Mouse (Mus musculus) mouse trophoblast stem cell (cell line): Measurements from ENCODE around the gene Ppp1r35.

Source experiments
- in situ Hi-C, 2 experiments: fragments of 300-500 bp; cut with MseI, MboI; formaldehyde crosslinking; loops; 2 replicates in 1 of 2; 3 replicates in 1 of 2; pipeline ENCODE4 v1.15.1; 2025

Ppp1r35 gene

DNA sequence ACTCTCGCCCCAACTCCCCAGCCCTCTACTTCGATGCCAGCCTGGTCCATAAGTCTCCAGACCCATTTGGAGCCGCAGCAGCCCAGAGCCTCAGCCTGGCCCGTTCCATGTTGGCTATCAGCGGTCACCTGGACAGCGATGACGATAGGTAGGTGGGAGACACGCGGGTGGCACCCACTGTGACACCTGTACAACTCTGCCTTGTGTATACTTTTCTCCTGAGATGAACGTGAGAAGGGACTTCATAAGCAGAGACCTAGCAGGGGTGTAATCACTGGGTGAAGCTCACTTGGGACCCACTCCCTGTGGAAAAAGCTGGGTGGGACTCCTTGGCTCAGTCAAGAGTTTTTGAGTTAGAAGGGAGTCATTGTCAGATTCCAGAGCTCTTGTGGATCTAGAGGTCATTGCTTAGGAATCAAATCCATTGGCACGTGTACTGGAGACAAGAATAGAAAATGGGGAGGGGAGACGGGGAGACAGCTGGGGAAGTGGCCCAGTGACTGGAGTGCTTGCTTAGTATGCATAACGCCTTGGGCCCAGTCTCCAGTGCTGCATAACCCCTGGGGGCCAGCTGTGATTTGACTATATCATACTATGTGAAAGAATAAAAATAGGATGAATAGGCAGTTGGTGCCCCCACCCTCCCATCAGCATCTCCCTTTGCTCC lies 27.3 kb upstream of the Ppp1r35 start:
- in situ Hi-C loops = no loop called here

- in situ Hi-C loops = no loop called here
Measured at GRCm38 (mm10) chr5:137751988-137752387, 26.7 kb upstream of the Ppp1r35 start.

- in situ Hi-C loops = no loop called here
Measured at GRCm38 (mm10) chr5:137753111-137753832, 25.4 kb upstream of the Ppp1r35 start.

- in situ Hi-C loops = no loop called here
Measured at GRCm38 (mm10) chr5:137755425-137755824, 23.2 kb upstream of the Ppp1r35 start.

GRCm38 (mm10) chr5:137756106-137756505 lies 22.5 kb upstream of the Ppp1r35 start:
- in situ Hi-C loops = no loop called here

GRCm38 (mm10) chr5:137756882-137757661 lies 21.6 kb upstream of the Ppp1r35 start:
- in situ Hi-C loops = no loop called here

GRCm38 (mm10) chr5:137757887-137758286 lies 20.8 kb upstream of the Ppp1r35 start:
- in situ Hi-C loops = no loop called here

GRCm38 (mm10) chr5:137758921-137759534 lies 19.6 kb upstream of the Ppp1r35 start:
- in situ Hi-C loops = no loop called here

DNA sequence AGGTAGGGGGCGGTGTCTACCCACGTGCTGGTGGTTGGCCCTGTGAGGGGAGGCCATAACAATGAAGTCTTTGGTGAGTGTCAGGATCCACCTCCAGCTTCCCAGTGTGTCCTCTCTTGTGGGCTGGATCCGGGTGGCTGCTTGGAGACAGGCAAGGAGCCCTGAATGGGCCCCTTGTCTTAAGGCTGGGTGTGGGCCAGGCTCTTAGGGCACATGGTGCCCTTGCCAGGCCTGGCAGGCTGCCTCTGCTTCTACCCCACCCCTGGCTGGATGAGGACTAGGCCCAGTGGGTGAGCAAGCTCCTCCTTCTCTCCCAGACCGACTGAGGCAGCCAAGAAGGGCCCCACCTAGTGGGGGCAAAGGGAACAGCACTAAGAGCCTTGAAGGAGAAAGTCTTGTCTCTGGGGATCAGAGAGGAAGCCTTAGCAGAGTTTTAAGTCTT lies 18.7 kb upstream of the Ppp1r35 start:
- in situ Hi-C loops = loop anchor here (5.0 kb wide), 2 partner anchors 98 to 103 kb away; no protein-coding TSS in a partner anchor

- in situ Hi-C loops = loop anchor here (5.0 kb wide), 2 partner anchors 102 to 107 kb away; no protein-coding TSS in a partner anchor
Measured at GRCm38 (mm10) chr5:137764609-137765340, 13.9 kb upstream of the Ppp1r35 start.

GRCm38 (mm10) chr5:137766270-137766669 lies 12.4 kb upstream of the Ppp1r35 start:
- in situ Hi-C loops = no loop called here

GRCm38 (mm10) chr5:137768475-137768874 lies 10.2 kb upstream of the Ppp1r35 start:
- in situ Hi-C loops = no loop called here

GRCm38 (mm10) chr5:137770709-137771108 lies 7.9 kb upstream of the Ppp1r35 start:
- in situ Hi-C loops = no loop called here

GRCm38 (mm10) chr5:137772755-137773154 lies 5.9 kb upstream of the Ppp1r35 start:
- in situ Hi-C loops = no loop called here

DNA sequence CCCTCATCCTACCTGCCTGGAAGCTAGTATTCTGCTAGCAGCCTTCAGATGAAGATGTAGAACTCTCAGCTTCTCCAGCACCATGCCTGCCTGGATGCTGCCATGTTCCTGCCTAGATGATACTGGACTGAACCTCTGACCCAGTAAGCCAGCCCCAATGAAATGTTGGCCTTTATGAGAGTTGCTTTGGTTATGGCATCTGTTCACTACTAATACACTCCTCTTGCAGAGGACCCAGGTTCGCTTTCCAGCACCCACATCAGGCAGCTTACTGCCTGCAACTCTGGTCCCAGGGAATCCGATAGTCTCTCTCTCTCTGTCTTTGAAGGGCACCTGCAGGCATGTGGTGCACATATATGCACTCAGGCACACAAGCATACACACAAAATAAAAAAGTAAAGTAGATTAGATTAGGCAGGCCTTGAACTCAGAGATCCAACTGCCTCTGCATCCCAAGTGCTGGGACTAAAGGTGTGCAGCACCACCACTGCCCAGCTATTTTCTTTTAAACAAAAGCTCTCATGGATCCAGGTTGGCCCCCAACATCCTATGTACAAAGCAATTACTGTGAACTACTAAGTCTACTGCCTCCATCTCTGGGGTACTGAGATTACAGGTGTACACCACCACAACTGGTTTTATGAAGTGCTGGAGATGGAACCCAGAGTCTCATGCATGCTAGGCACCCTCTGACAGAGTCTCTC lies 2.9 kb upstream of the Ppp1r35 start:
- in situ Hi-C loops = no loop called here

DNA sequence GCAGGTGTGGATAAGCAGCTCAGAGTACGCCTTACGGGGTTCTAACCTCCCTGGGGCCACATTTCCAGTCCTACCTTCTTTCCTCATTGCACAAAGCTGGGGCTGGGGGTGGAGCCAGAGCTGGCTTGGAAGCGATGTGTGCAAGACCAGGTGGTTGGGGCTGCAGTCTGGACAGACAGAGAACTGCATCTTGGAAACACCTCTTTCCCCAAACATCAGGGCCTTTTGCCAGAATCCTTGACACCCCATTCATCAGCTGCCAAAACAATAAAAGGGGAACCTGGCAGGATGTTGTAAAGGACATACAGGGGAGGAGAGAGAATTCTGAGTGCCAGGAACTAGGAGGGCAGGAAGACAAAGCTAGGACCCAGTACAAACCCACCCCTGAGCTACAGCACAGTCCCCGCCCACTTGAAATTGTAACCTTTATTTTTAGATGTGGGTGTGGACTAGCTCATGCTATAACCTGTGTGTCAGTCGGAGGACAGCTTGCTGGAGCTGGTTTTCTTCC lies 2.2 kb upstream of the Ppp1r35 start:
- in situ Hi-C loops = no loop called here

DNA sequence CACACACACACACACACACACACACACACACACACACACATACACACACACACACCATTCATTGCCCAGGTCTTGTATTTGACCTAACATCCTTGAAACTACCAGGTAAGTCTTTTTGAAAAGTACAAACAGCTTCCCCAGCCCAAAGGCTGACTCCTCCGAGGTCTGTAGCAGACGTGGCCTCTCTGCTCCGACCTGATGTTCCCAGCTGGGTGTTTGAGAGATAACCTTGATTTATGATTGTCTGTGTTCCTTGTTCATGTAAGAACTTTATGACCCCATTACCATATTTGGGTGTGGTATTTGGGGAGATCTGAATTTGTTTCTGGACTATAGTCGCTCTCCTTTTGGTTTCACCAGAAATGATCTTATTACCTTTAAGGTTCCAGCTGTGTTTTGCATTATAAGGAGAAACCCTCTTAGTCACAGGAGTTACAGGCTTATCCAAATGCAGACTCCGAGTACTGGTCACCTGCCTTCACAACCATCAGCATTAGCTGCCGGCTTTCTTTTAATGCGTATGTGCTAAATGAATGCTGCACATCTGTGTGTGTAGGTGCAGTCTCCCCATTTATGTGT lies 1.3 kb upstream of the Ppp1r35 start:
- in situ Hi-C loops = no loop called here

- in situ Hi-C loops = no loop called here
Measured at GRCm38 (mm10) chr5:137779053-137779933, 644 bp downstream of the Ppp1r35 start.

GRCm38 (mm10) chr5:137781661-137782060 lies 3.0 kb downstream of the Ppp1r35 start:
- in situ Hi-C loops = no loop called here
